Mouse (Mus musculus): ENCODE results near the gene Saa1.

The Saa1 gene

GRCm38 (mm10) chr7:46718591-46719270, 24.0 kb downstream of the Saa1 start:
- DNase-seq: no peak

DNA sequence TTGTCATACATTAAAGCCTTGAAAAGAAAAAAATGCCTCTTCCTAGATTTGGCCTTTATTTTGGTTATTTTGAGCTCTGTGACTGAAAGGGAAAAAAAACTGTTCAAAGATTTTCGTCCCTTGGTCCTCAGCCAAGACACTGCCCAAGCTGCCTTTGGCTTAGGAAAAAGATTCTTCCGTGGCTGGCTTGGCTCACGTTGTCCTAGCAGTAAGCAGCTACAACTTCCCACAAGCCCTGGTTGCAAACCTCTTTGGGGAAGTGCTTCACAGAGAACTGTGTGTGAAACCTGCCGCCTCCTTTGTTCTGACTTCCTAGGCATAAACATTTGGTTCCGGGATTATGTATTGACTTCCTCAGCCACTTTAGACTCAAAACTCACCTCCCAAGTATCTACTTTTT, 25.9 kb downstream of the Saa1 start:
- DNase-seq: peak; percentile 29

GRCm38 (mm10) chr7:46715600-46715999, 27.2 kb downstream of the Saa1 start, which contains the start of gene Saa3:
TSS of gene Saa3 (minus strand) at chr7:46715700.
- no peak for DNase-seq

DNA sequence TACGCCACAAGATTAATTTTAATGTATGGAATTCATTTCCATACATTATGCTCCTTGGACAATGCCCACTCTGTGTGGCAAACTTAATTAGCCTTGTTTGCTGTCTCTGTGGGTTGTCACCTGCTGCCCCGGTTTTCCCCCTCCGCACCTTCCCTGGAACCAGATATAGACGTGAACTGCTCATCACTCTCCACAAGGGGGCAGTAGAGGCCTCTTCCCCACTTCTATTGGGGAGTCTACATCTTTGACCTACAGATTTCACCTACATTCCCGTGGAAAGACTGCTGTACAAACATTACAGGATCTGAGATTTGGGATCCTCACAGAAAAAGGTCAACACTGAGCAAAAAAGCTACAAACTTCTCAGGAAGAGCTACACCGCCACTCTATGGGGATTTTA, 28.3 kb downstream of the Saa1 start:
- peak; percentile 60 for DNase-seq

- DNase-seq: no peak
Measured at GRCm38 (mm10) chr7:46712250-46712649, 30.5 kb downstream of the Saa1 start.

- peak; percentile 89 for DNase-seq
Measured at GRCm38 (mm10) chr7:46710390-46710844, 32.4 kb downstream of the Saa1 start, which contains the start of gene Saal1. TSS of gene Saal1 (minus strand) at chr7:46710680.

- DNase-seq: no peak
Measured at GRCm38 (mm10) chr7:46700521-46701025, 42.2 kb downstream of the Saa1 start.

DNA sequence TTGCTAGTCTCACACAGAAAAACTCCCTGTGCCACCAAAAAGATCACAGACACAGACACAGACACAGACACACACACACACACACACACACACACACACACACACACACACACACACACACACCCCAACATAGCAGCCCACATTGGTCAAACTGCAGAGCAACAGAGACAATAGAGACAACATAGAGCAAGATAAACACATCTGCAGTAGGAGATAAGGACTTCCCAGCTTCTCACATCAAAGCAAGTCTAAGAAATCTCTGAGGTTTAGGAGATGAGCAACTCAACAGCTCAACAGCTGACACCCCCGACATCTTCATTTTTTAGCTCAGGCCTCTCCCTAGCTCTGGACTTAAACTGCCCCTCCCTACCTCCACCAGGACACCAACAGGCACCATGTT, 46.0 kb downstream of the Saa1 start:
- DNase-seq: no peak

All from kidney, postnatal 14 days (tissue).